Mouse (Mus musculus) Patski (cell line): ENCODE measurements at regions not wholly inside any gene's neighbourhood (a gene's known extent, or its start where the extent isn't known, plus 50 kb on each side); places are given as distances from the start of the nearest gene placed in this dataset.

Source experiments
- ATAC-seq: fragments of 100-300 bp; one replicate; pipeline ENCODE4 v1.8.0; 2021
- CTCF ChIA-PET: fragments of 350-600 bp; sonication (Branson Sonifier 250); formaldehyde crosslinking; loops from one replicate; lab custom pipeline; 2022; ENCODE audit warnings: inconsistent platforms; lab: Charles Lee
- POLR2A ChIA-PET: fragments of 350-600 bp; sonication (Branson Sonifier 250); formaldehyde crosslinking; loops from one replicate; lab custom pipeline; 2022; ENCODE audit warnings: antibody characterized with exemption, inconsistent platforms; lab: Charles Lee
- DNase-seq: peaks from one replicate; pipeline ENCODE4 v3.0.0-alpha.2; 2011; ENCODE audit warnings: low read depth, low spot score
- H3K27me3 ChIP-seq: fragments of 371-371 bp; one replicate; pipeline ENCODE4 v1.5.1; 2021
- CTCF ChIP-seq: fragments of 100-300 bp; IDR thresholded peaks from one replicate; pipeline ENCODE4 v1.5.1; 2021
- in situ Hi-C: fragments of 300-500 bp; cut with MboI; formaldehyde crosslinking; loops from 3 replicates; pipeline ENCODE4 v1.11.1; 2018; ENCODE audit warnings: low pct_unique_long_range_greater_than_20kb, mixed read lengths

GRCm38 (mm10) chr6:51173620-51174442 is 258.6 kb upstream of the Nfe2l3 start:
- ATAC-seq, result no peak
- TF ChIP-seq CTCF, result no peak
- CTCF ChIA-PET, result interaction anchor here (1.3 to 2.3 kb wide), 4 partner anchors 234 to 367 kb away, joined by 4 to 9 read pairs (median 6); no protein-coding TSS in a partner anchor
- POLR2A ChIA-PET, result interaction anchor here (0.6 to 0.9 kb wide), 2 partner anchors 48 to 207 kb away, joined by 3 to 5 read pairs; no protein-coding TSS in a partner anchor
- in situ Hi-C loops, result loop anchor here (5.0 to 10.0 kb wide), 3 partner anchors 367 to 1051 kb away; partner anchors contain the start of gene Hoxa7
- no peak for DNase-seq
- H3K27me3 ChIP-seq, result no peaks in the 10 kb centered on the region

DNA sequence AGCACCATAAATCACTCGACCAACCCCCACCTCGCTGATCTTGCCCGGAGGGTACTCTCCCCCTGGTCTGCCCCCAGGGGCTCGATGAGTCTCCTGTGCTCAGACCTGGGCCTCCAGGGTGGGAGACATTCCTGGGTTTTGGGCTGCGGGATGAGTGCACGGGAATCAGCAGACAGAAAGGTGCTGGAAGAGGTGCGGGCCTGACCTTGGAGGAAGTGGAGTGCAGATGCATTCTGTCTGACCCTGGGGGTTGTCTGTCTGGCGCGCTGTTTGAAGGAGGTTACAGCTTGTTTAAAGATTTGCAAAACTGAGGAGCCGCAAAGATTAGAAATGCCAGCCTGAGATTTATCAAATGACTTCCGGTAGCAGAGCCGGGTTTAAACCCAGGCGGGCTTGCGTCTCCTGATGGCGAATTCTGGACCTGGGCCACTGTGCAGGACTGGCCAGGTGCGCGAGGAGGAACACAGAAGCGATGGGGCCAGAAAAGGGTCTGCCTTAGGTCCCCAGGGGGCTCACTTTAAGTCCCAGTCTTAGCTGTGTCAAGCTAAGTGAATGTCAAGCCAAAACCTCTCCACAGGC is 257.9 kb upstream of the Nfe2l3 start:
- ATAC-seq (no peak), DNase-seq (no peak)
- peaks cover 7% of the 10 kb centered on the region for H3K27me3 ChIP-seq
- ChIA-PET POLR2A (no interaction called here), CTCF (interaction anchor here (1.5 to 2.3 kb wide), 4 partner anchors 235 to 368 kb away, joined by 4 to 9 read pairs (median 6); no protein-coding TSS in a partner anchor)
- in situ Hi-C loops, result loop anchor here (5.0 to 25.0 kb wide), 4 partner anchors 367 to 1962 kb away; partner anchors contain the start of genes Hoxa7 and Igf2bp3
- TF ChIP-seq CTCF, result no peak

GRCm38 (mm10) chr6:51175616-51176590 is 256.6 kb upstream of the Nfe2l3 start:
- ATAC-seq (no peak), DNase-seq (no peak)
- in situ Hi-C loops, result loop anchor here (10.0 to 25.0 kb wide), 2 partner anchors 1049 to 1964 kb away; partner anchors contain the start of genes Hoxa7 and Igf2bp3
- H3K27me3 ChIP-seq, result peaks cover 20% of the 10 kb centered on the region
- ChIA-PET POLR2A (interaction anchor here (0.7 to 1.2 kb wide), 2 partner anchors 186 to 199 kb away, joined by 4 to 5 read pairs; no protein-coding TSS in a partner anchor), CTCF (interaction anchor here (1.5 to 2.3 kb wide), 3 partner anchors 236 to 368 kb away, joined by 4 to 8 read pairs (median 5); no protein-coding TSS in a partner anchor)
- TF ChIP-seq CTCF, result no peak

- no peak for TF ChIP-seq CTCF
These were observed 255.6 kb upstream of the Nfe2l3 start for GRCm38 (mm10) chr6:51176791-51177433.

DNA sequence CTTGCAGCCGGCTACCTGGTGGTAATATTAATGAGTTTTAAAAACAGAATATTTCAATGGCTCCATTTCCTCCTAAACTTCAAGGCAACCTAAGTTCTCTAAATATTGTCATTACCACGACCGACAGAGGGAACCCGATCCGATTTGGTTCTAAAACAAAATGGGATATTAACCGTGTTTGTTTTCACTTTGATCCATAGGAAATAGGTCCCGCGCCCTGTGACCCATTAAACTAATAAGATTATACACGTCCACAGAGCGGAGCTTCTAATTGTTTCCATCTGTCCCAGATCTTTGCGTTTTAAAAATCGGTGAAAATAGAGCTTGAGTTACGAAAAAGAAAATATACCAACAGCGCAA is 254.8 kb upstream of the Nfe2l3 start:
- ATAC-seq (no peak), DNase-seq (no peak)
- TF ChIP-seq CTCF, result no peak
- H3K27me3 ChIP-seq, result peaks cover 38% of the 10 kb centered on the region
- ChIA-PET POLR2A (no interaction called here), CTCF (interaction anchor here (1.2 kb wide), 1 partner anchor 237 kb away, joined by 3 read pairs; no protein-coding TSS in a partner anchor)
- in situ Hi-C loops, result loop anchor here (10.0 to 25.0 kb wide), 2 partner anchors 1047 to 1965 kb away; partner anchors contain the start of genes Hoxa7 and Igf2bp3

More at GRCm38 (mm10) chr6:51176791-51177433, 255.6 kb upstream of the Nfe2l3 start:
- ATAC-seq (no peak), DNase-seq (no peak)
- in situ Hi-C loops, result loop anchor here (10.0 to 25.0 kb wide), 2 partner anchors 1048 to 1965 kb away; partner anchors contain the start of genes Hoxa7 and Igf2bp3
- peaks cover 31% of the 10 kb centered on the region for H3K27me3 ChIP-seq
- CTCF ChIA-PET, result no interaction called here
- POLR2A ChIA-PET, result interaction anchor here (0.7 to 1.2 kb wide), 2 partner anchors 187 to 200 kb away, joined by 4 to 5 read pairs; no protein-coding TSS in a partner anchor

GRCm38 (mm10) chr6:51178061-51178791 is 254.2 kb upstream of the Nfe2l3 start:
- CTCF ChIA-PET, result interaction anchor here (1.2 kb wide), 1 partner anchor 238 kb away, joined by 3 read pairs; no protein-coding TSS in a partner anchor
- H3K27me3 ChIP-seq, result peaks cover 44% of the 10 kb centered on the region
- no peak for TF ChIP-seq CTCF
- ATAC-seq (peak; percentile 90), DNase-seq (peak; percentile 93)
- in situ Hi-C loops, result loop anchor here (10.0 to 25.0 kb wide), 2 partner anchors 1047 to 1966 kb away; partner anchors contain the start of genes Hoxa7 and Igf2bp3
- POLR2A ChIA-PET, result no interaction called here

DNA sequence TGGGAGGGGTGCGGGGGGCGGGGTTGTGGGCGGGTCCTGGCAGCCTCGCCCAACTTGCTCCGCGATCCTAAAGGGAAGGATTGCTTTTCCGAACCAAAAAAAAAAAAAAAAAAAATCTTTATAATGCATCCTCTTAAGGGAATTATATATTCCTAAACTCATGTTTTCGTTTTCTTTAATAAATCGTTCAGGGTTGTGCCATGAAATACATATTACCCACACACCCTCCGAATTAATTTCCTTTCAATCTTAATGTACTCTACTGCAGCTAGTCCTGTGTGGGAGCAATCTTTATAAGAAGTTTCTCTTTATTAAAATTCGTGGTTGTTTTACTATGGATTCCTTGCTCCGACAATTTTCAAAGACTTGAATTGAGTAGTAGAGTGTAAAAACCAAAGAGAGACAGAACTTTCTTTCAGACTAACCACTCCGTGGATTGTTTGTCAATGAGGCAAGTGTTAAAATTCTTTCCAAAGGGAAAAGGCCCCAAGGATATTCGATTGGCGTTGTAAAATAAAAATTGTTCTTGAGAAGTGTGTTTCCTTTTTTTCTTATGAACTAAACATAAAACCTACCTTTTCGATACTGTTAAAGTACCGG is 253.6 kb upstream of the Nfe2l3 start:
- in situ Hi-C loops, result loop anchor here (10.0 to 25.0 kb wide), 2 partner anchors 1046 to 1967 kb away; partner anchors contain the start of genes Hoxa7 and Igf2bp3
- no peak for DNase-seq
- H3K27me3 ChIP-seq, result peaks cover 50% of the 10 kb centered on the region
- CTCF ChIA-PET, result no interaction called here
- no peak for ATAC-seq
- TF ChIP-seq CTCF, result no peak
- POLR2A ChIA-PET, result no interaction called here
